Mouse (Mus musculus) stomach, postnatal 0 days (tissue): ENCODE results near the gene Yjefn3.

ENCODE experiments used
- CTCF ChIP-seq: IDR thresholded peaks from 2 replicates; pipeline ENCODE4 v1.5.1; 2016; ENCODE audit warnings: antibody characterized with exemption, low read depth, mild to moderate bottlenecking, moderate library complexity
- EP300 ChIP-seq: optimal IDR thresholded peaks from 2 replicates; pipeline ENCODE3; 2016; ENCODE audit warnings: antibody characterized with exemption

- no peak for TF ChIP-seq CTCF
- no peak for TF ChIP-seq EP300
Measured at GRCm38 (mm10) chr8:69847167-69848065, 55.1 kb downstream of the Yjefn3 start.
